Mouse (Mus musculus): ENCODE measurements around the gene Phactr1.

Phactr1 gene

GRCm38 (mm10) chr13:42759170-42759569 is 78.7 kb downstream of the Phactr1 start:
- no peak for DNase-seq (ENCODE audit: low read depth, low spot score)

- no peak for DNase-seq (ENCODE audit: low read depth, low spot score)
These were observed 80.6 kb downstream of the Phactr1 start for GRCm38 (mm10) chr13:42760907-42761544.

- no peak for DNase-seq (ENCODE audit: low read depth, low spot score)
These were observed 91.9 kb downstream of the Phactr1 start for GRCm38 (mm10) chr13:42772314-42772713.

GRCm38 (mm10) chr13:42774040-42774439 is 93.6 kb downstream of the Phactr1 start:
- DNase-seq (ENCODE audit: low read depth, low spot score), result no peak

GRCm38 (mm10) chr13:42782151-42782550 is 101.7 kb downstream of the Phactr1 start:
- no peak for DNase-seq (ENCODE audit: low read depth, low spot score)

- no peak for DNase-seq (ENCODE audit: low read depth, low spot score)
These were observed 108.8 kb downstream of the Phactr1 start for GRCm38 (mm10) chr13:42789221-42789620.

GRCm38 (mm10) chr13:42792279-42792678 is 111.9 kb downstream of the Phactr1 start:
- peak; percentile 27 for DNase-seq (ENCODE audit: low read depth, low spot score)

- DNase-seq (ENCODE audit: low read depth, low spot score), result no peak
These were observed 120.1 kb downstream of the Phactr1 start for GRCm38 (mm10) chr13:42800523-42800922.

GRCm38 (mm10) chr13:42804314-42804713 is 123.9 kb downstream of the Phactr1 start:
- DNase-seq (ENCODE audit: low read depth, low spot score), result no peak

GRCm38 (mm10) chr13:42812762-42813161 is 132.3 kb downstream of the Phactr1 start:
- peak; percentile 23 for DNase-seq (ENCODE audit: low read depth, low spot score)

- DNase-seq (ENCODE audit: low read depth, low spot score), result peak; percentile 42
These were observed 138.0 kb downstream of the Phactr1 start for GRCm38 (mm10) chr13:42818378-42818777.

GRCm38 (mm10) chr13:42820513-42820912 is 140.1 kb downstream of the Phactr1 start:
- no peak for DNase-seq (ENCODE audit: low read depth, low spot score)

- DNase-seq (ENCODE audit: low read depth, low spot score), result no peak
These were observed 141.1 kb downstream of the Phactr1 start for GRCm38 (mm10) chr13:42821426-42822106.

- DNase-seq (ENCODE audit: low read depth, low spot score), result peak; percentile 68
These were observed 142.1 kb downstream of the Phactr1 start for GRCm38 (mm10) chr13:42822545-42822944.

GRCm38 (mm10) chr13:42823875-42824274 is 143.5 kb downstream of the Phactr1 start:
- no peak for DNase-seq (ENCODE audit: low read depth, low spot score)

GRCm38 (mm10) chr13:42826602-42827001 is 146.2 kb downstream of the Phactr1 start:
- DNase-seq (ENCODE audit: low read depth, low spot score), result no peak

GRCm38 (mm10) chr13:42828978-42829377 is 148.6 kb downstream of the Phactr1 start:
- no peak for DNase-seq (ENCODE audit: low read depth, low spot score)

- DNase-seq (ENCODE audit: low read depth, low spot score), result no peak
These were observed 155.0 kb downstream of the Phactr1 start for GRCm38 (mm10) chr13:42835441-42835840.

- no peak for DNase-seq (ENCODE audit: low read depth, low spot score)
These were observed 158.9 kb downstream of the Phactr1 start for GRCm38 (mm10) chr13:42839358-42839757.

- no peak for DNase-seq (ENCODE audit: low read depth, low spot score)
These were observed 171.7 kb downstream of the Phactr1 start for GRCm38 (mm10) chr13:42852086-42852485.

- DNase-seq (ENCODE audit: low read depth, low spot score), result no peak
These were observed 173.6 kb downstream of the Phactr1 start for GRCm38 (mm10) chr13:42853900-42854595.

- peak; percentile 14 for DNase-seq (ENCODE audit: low read depth, low spot score)
These were observed 185.9 kb downstream of the Phactr1 start for GRCm38 (mm10) chr13:42866162-42866941.

All from embryo, embryonic 11.5 days (tissue).